Mouse (Mus musculus): ENCODE data around the gene Avil. TPM values are rescaled to one million over a fixed set of nuclear protein-coding genes. Genes with fewer than 3 reads are reported as not detected.

Gene Avil
- total and polyA plus RNA-seq, 3 experiments: 10.1 to 49.7 (median 16.0) TPM

DNA sequence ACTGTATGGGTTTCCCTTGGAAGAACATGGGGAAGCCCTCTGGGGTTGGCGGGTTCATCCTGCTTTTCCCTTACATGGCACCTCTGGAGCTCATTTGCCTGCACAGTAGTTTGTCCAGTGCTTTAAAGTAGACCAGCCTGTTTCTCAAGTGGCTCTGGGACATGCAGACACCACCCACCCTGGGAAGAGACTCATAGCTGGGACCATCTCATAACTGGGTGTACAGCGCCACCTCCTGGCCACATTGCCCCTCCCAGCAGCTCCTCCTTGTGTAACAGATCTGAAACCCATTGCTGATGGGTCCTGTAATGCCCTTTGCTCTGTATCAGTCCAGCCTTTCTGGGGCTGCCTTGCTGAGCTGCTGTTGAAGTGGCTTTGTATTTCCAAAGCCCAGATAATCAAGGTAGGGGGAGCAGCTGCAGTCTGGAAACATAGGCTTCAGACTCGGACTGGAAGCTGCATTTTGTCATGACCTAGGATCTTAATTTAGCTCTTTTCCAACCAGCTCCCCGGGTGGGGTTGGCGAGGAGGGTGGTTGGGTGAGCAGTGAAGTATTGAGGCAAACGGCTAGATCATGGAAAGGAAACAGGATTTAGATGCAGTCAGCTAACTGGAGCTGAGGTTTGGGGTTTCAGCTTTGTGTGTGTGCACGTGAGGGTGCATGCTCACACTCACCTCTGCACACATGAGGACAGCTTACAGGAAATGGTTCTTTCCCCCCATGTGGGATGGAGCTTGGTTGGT lies 10.0 kb upstream of the Avil start:
- Histone ChIP-seq H3K9ac (ENCODE audit: control insufficient read depth, low read depth, low read length, poor library complexity, severe bottlenecking) (no peak overlapping the region), H3K27me3 (ENCODE audit: control insufficient read depth in 1 of 2, insufficient read depth in 2 of 2, low read length in 2 of 2) (no peaks in the 10 kb centered on the region), H3K36me3 (ENCODE audit: control insufficient read depth in 1 of 2, insufficient read depth in 2 of 2, low read length in 2 of 2) (peaks cover 0 to 8% of the 10 kb centered on the region in 2 experiments; a peak in 3 of 4 replicates), H3K27ac (ENCODE audit: control insufficient read depth, low read depth, low read length) (no peak overlapping the region), H3K79me2 (ENCODE audit: control insufficient read depth, insufficient read depth, low read length, poor library complexity) (no peaks in the 10 kb centered on the region; the same call in 1 of the 2 replicates), H3K9me3 (replicated peaks; ENCODE audit: insufficient read depth, low read length) (no peaks in the 10 kb centered on the region), H3K4me1 (ENCODE audit: control insufficient read depth in 1 of 2, insufficient read depth in 2 of 2, low read length in 2 of 2) (peaks cover 2 to 16% of the 10 kb centered on the region in 2 experiments; a peak in 2 of 4 replicates), H3K4me3 (ENCODE audit: control insufficient read depth in 1 of 2, insufficient read depth in 1 of 2, low read depth in 2 of 2, low read length in 2 of 2) (no peak overlapping the region)
- TF ChIP-seq TAL1 (IDR thresholded peaks at IDR 0.05; ENCODE audit: low read length) (no peak), RAD21 (IDR thresholded peaks at IDR 0.05; ENCODE audit: low read depth, low read length) (peak; percentile 88), ZC3H11A (IDR thresholded peaks at IDR 0.05; ENCODE audit: low read depth, low read length) (peak; percentile 60), CTCF (IDR thresholded peaks at IDR 0.05 in 2 of 3, conservative IDR thresholded peaks at IDR 0.05 in 1 of 3; ENCODE audit: control insufficient read depth in 1 of 3, insufficient read depth in 1 of 3, low read depth in 2 of 3, low read length in 3 of 3, poor library complexity in 1 of 3, severe bottlenecking in 1 of 3) (peak; percentile 95 to 99 (median 96)), POLR2AphosphoS5 (IDR thresholded peaks at IDR 0.05; ENCODE audit: borderline replicate concordance, low read depth, low read length) (no peak), SMC3 (IDR thresholded peaks at IDR 0.05; ENCODE audit: low read depth, low read length) (peak; percentile 85)
- DNase-seq (ENCODE audit: low read depth, low spot score): peak; percentile 85

DNA sequence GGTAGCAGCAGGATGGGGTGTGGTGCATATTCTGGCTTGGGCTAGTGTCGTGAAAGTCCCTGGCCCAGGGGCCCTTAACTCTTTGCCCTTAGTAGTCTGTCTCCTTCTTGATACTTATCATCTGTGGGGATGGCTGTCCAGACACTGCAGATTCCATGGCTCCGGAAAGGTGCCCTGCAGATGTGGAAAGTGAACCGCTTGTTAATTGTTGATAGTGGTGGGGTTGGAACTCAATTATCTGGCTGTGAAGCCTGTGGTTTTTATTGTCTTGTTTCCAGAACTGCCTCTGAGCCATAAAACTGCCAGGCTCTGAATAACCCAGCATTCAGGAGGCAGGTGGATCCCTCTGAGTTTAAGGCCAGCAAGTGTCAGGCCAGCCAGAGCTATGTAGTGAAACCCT lies 8.8 kb upstream of the Avil start:
- H3K79me2 ChIP-seq (ENCODE audit: control insufficient read depth, insufficient read depth, low read length, poor library complexity): no peaks in the 10 kb centered on the region; the same call in 1 of the 2 replicates
- peaks cover 0 to 8% of the 10 kb centered on the region in 2 experiments; a peak in 3 of 4 replicates for H3K36me3 ChIP-seq (ENCODE audit: control insufficient read depth in 1 of 2, insufficient read depth in 2 of 2, low read length in 2 of 2)
- TF ChIP-seq MYC (IDR thresholded peaks at IDR 0.05; ENCODE audit: low read depth, low read length) (no peak), UBTF (IDR thresholded peaks at IDR 0.05; ENCODE audit: borderline replicate concordance, insufficient read depth, low read depth, low read length) (no peak), POLR2A (IDR thresholded peaks at IDR 0.05; ENCODE audit: control insufficient read depth in 1 of 2, insufficient read depth in 1 of 2, low read depth in 1 of 2, low read length in 2 of 2, poor library complexity in 1 of 2) (no peak), ZNF384 (IDR thresholded peaks at IDR 0.05; ENCODE audit: low read depth, low read length) (no peak), POLR2AphosphoS5 (IDR thresholded peaks at IDR 0.05; ENCODE audit: borderline replicate concordance, low read depth, low read length) (no peak), CHD2 (IDR thresholded peaks at IDR 0.05; ENCODE audit: low read length) (no peak), POLR2AphosphoS2 (IDR thresholded peaks at IDR 0.05; ENCODE audit: low read length) (no peak), NRF1 (IDR thresholded peaks at IDR 0.05; ENCODE audit: insufficient read depth, low read depth, low read length, poor library complexity, severe bottlenecking) (no peak)
- no peaks in the 10 kb centered on the region for H3K9me3 ChIP-seq (replicated peaks; ENCODE audit: insufficient read depth, low read length)
- H3K27me3 ChIP-seq (ENCODE audit: control insufficient read depth in 1 of 2, insufficient read depth in 2 of 2, low read length in 2 of 2): no peaks in the 10 kb centered on the region
- no peak overlapping the region for H3K27ac ChIP-seq (ENCODE audit: control insufficient read depth, low read depth, low read length)
- no peak for DNase-seq (ENCODE audit: low read depth, low spot score)
- H3K4me3 ChIP-seq (ENCODE audit: control insufficient read depth in 1 of 2, insufficient read depth in 1 of 2, low read depth in 2 of 2, low read length in 2 of 2): no peak overlapping the region
- no peak overlapping the region for H3K9ac ChIP-seq (ENCODE audit: control insufficient read depth, low read depth, low read length, poor library complexity, severe bottlenecking)
- H3K4me1 ChIP-seq (ENCODE audit: control insufficient read depth in 1 of 2, insufficient read depth in 2 of 2, low read length in 2 of 2): peaks cover 2 to 10% of the 10 kb centered on the region in 2 experiments; a peak in 2 of 4 replicates
